Mouse (Mus musculus): Measurements from ENCODE around the gene Ano9. TPM values are rescaled to one million over a fixed set of nuclear protein-coding genes. Genes with fewer than 3 reads are reported as not detected.
A peak's percentile ranks its signal among the peaks of the same experiment; 100 is the strongest.

Ano9 gene
- polyA plus RNA-seq, 1 experiment from 2014 or later = 43.6 TPM

DNA sequence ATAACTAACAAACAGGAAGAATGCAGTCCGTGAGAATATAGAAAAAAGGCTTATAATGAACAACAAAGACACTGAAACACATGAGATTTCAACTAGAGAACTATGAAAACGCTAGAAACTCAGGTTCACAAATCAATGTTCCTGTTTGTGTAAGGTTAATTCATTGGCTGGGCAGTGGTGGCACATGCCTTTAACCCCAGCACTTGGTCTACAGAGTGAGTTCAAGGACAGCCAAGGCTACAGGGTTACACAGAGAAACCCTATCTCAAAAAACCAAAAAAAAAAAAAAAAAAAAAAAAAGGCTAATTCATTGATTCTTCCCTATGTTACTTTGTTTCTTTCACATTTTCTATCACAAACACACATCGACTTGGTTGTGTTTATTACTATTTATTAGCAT is 3.0 kb upstream of the Ano9 start:
- Histone ChIP-seq H3K27me3 (replicated peaks; ENCODE audit: control insufficient read depth, insufficient read depth, low read length) (no peaks in the 10 kb centered on the region), H3K27ac (ENCODE audit: low read length) (peak overlapping the region; percentile 88), H3K9ac (ENCODE audit: low read depth, low read length) (no peak overlapping the region), H3K9me3 (ENCODE audit: control insufficient read depth, low read length) (no peaks in the 10 kb centered on the region), H3K4me1 (ENCODE audit: control insufficient read depth, insufficient read depth, low read length) (peaks cover 9% of the 10 kb centered on the region), H3K36me3 (ENCODE audit: control insufficient read depth, insufficient read depth, low read length) (no peaks in the 10 kb centered on the region), H3K4me2 (ENCODE audit: low read depth, low read length) (no peak overlapping the region), H3K4me3 (ENCODE audit: low read length) (no peak overlapping the region)
- WGBS = 79% methylated on average over 3 of the region's 3 CpGs
- no peak for ATAC-seq

DNA sequence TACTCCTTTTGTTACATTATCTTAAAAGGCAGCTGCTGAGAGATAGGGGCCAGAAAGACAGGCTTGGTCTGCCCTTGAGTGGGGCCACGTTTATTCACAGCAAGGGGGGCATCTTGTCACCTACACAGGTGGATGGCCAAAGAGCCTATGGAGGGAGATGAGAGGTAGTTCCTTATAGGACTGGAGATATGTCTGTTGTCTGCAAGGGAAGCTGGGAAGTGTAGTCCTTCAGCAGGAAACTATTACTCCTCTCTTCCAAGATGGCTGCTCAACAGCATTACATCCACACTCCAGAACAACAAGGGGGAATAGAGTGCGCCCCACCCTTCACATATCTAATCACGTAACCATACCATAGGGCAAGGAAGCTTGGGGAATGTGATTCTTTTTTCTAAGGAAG is 1.9 kb upstream of the Ano9 start:
- no peak overlapping the region for H3K9ac ChIP-seq (ENCODE audit: low read depth, low read length)
- no peak overlapping the region for H3K4me3 ChIP-seq (ENCODE audit: low read length)
- no peak for ATAC-seq
- H3K4me2 ChIP-seq (ENCODE audit: low read depth, low read length) = no peak overlapping the region
- peaks cover 9% of the 10 kb centered on the region for H3K4me1 ChIP-seq (ENCODE audit: control insufficient read depth, insufficient read depth, low read length)
- H3K27ac ChIP-seq (ENCODE audit: low read length) = no peak overlapping the region
- H3K27me3 ChIP-seq (replicated peaks; ENCODE audit: control insufficient read depth, insufficient read depth, low read length) = no peaks in the 10 kb centered on the region
- H3K9me3 ChIP-seq (ENCODE audit: control insufficient read depth, low read length) = no peaks in the 10 kb centered on the region
- 68% methylated on average over 3 of the region's 3 CpGs for WGBS
- H3K36me3 ChIP-seq (ENCODE audit: control insufficient read depth, insufficient read depth, low read length) = no peaks in the 10 kb centered on the region

DNA sequence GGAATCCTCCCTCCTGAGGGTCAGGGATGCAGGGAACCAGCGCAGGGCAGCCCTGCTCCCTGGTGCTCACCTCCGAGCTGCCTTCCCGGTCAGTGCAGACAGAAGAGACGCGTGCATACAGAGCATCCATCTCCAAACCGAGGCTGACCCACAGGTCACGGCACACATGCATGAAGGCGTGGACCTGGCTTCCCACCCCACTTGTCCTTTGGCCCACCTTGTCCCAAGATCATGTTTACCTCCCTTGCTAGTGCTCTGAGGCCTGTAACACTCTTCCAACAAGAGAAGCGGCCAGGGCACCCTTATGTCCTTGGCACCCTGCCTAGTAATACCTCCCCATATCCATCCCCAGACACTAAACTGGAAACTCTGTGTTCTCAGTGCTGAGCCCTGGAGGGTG is 1.7 kb downstream of the Ano9 start:
- H3K27me3 ChIP-seq (replicated peaks; ENCODE audit: control insufficient read depth, insufficient read depth, low read length) = no peaks in the 10 kb centered on the region
- H3K9ac ChIP-seq (ENCODE audit: low read depth, low read length) = 0 out of 2 replicates have a peak overlapping the region, but pooled peaks have one; percentile 4
- H3K27ac ChIP-seq (ENCODE audit: low read length) = no peak overlapping the region
- 87% methylated on average over 9 of the region's 9 CpGs for WGBS
- ATAC-seq = no peak
- peak overlapping the region; percentile 57; the same call in 1 of the 2 replicates for H3K4me2 ChIP-seq (ENCODE audit: low read depth, low read length)
- 0 out of 2 replicates have a peak overlapping the region, but pooled peaks have one; percentile 50 for H3K4me3 ChIP-seq (ENCODE audit: low read length)
- no peaks in the 10 kb centered on the region for H3K4me1 ChIP-seq (ENCODE audit: control insufficient read depth, insufficient read depth, low read length)
- no peaks in the 10 kb centered on the region for H3K9me3 ChIP-seq (ENCODE audit: control insufficient read depth, low read length)
- H3K36me3 ChIP-seq (ENCODE audit: control insufficient read depth, insufficient read depth, low read length) = no peaks in the 10 kb centered on the region

DNA sequence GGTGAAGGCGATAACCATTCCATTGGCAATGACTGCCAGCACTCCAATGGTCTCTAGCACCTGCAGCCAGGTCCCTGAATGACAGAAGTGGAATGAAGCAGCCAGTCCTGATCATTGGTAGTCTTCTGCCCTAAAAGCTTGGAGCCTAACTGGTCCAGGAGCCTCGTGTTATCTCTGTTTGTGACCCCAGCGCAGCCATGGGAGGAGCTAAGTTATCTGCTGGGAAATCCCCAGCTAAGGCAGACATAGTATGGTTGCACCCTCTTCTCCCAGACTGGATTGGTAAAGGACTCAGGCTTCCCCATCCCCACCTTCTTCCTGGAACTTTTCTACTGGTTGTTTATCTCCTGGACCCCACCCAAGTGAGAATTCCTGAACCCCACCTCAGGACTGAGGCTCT is 14.4 kb downstream of the Ano9 start:
- H3K27me3 ChIP-seq (replicated peaks; ENCODE audit: control insufficient read depth, insufficient read depth, low read length) = peaks cover 2% of the 10 kb centered on the region; the same call in 1 of the 2 replicates
- H3K4me3 ChIP-seq (ENCODE audit: low read length) = no peak overlapping the region
- no peaks in the 10 kb centered on the region for H3K9me3 ChIP-seq (ENCODE audit: control insufficient read depth, low read length)
- no peak overlapping the region for H3K4me2 ChIP-seq (ENCODE audit: low read depth, low read length)
- ATAC-seq = no peak
- H3K9ac ChIP-seq (ENCODE audit: low read depth, low read length) = no peak overlapping the region
- H3K4me1 ChIP-seq (ENCODE audit: control insufficient read depth, insufficient read depth, low read length) = peaks cover 5% of the 10 kb centered on the region; the same call in 1 of the 2 replicates
- 63% methylated on average over 3 of the region's 3 CpGs for WGBS
- H3K36me3 ChIP-seq (ENCODE audit: control insufficient read depth, insufficient read depth, low read length) = no peaks in the 10 kb centered on the region
- no peak overlapping the region for H3K27ac ChIP-seq (ENCODE audit: low read length)

DNA sequence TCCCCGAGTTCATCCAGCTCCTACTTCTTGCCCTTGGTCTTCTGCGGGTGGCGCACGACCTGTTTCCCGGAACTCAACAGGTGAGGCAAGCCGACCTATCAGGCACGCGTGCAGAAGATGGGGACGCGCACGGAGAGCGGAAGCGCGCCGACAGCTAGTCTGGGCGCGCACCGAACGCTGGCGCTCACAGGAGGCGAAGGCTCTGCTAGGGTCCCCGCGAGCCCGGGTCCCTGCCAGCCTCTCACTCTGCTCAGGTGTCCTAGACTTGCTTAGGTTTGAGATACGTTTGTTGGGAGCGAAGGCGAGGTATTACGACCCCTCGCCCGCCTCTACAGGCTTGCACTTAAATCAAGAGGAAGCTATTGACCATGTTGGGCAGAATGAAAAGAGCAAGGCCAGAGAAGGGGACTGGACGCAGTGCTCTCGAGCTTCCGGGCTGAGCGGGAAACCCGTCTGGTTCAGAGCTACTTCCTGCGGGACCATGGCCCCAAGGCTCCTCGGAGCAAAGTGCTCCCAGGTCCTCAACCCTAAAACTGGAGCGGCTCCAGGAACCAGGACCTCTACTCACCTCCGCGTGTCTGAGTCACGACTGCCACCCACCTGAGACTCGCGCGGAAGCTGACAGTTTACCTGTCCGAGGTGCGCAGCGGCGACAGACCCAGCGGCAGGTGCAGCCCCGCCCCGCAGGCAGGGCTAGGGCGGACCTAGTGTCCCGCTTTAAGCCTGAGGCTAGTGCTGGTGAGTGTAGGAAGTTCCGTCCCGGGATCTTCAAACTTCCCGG is 17.5 kb downstream of the Ano9 start, which contains the start of gene Sigirr:
Sigirr (minus strand) TSS at position 662 of the 781 bp plus-strand sequence.
- peaks cover 2% of the 10 kb centered on the region; the same call in 1 of the 2 replicates for H3K27me3 ChIP-seq (replicated peaks; ENCODE audit: control insufficient read depth, insufficient read depth, low read length)
- under 1% methylated on average over 56 of the region's 56 CpGs for WGBS
- peak within 1 kb of the TSS; percentile 97 for H3K27ac ChIP-seq (ENCODE audit: low read length)
- H3K4me1 ChIP-seq (ENCODE audit: control insufficient read depth, insufficient read depth, low read length) = peaks cover 16% of the 10 kb centered on the region
- peak within 1 kb of the TSS; percentile 59 for H3K4me3 ChIP-seq (ENCODE audit: low read length)
- ATAC-seq = peak; percentile 88
- no peaks in the 10 kb centered on the region for H3K9me3 ChIP-seq (ENCODE audit: control insufficient read depth, low read length)
- H3K36me3 ChIP-seq (ENCODE audit: control insufficient read depth, insufficient read depth, low read length) = no peaks in the 10 kb centered on the region
- H3K9ac ChIP-seq (ENCODE audit: low read depth, low read length) = peak within 1 kb of the TSS; percentile 77
- H3K4me2 ChIP-seq (ENCODE audit: low read depth, low read length) = peak within 1 kb of the TSS; percentile 83

DNA sequence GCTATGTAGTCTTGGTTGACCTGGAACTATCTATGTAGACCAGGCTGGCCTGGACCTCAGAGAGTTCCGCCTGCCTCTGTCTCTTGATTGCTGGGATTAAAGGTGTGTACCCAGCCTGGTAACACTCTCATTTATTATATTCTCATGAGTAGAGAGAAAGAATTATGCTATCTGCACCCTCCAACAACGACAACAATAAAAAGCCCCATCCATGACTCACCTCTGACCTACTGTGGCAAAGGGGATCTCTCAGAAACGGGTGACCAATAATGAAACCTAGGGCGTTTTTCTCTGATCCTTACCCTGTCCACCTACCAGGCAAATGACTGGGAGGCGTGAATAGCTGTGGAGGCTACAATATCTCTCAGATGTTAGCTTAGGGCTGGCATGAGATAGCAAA is 20.4 kb downstream of the Ano9 start:
- Histone ChIP-seq H3K27me3 (replicated peaks; ENCODE audit: control insufficient read depth, insufficient read depth, low read length) (peaks cover 2% of the 10 kb centered on the region; the same call in 1 of the 2 replicates), H3K27ac (ENCODE audit: low read length) (peak overlapping the region; percentile 2; the same call in 1 of the 2 replicates), H3K4me2 (ENCODE audit: low read depth, low read length) (no peak overlapping the region), H3K9ac (ENCODE audit: low read depth, low read length) (no peak overlapping the region), H3K4me1 (ENCODE audit: control insufficient read depth, insufficient read depth, low read length) (peaks cover 30% of the 10 kb centered on the region), H3K4me3 (ENCODE audit: low read length) (no peak overlapping the region), H3K36me3 (ENCODE audit: control insufficient read depth, insufficient read depth, low read length) (no peaks in the 10 kb centered on the region), H3K9me3 (ENCODE audit: control insufficient read depth, low read length) (no peaks in the 10 kb centered on the region)
- ATAC-seq = no peak
- WGBS = 78% methylated on average over 5 of the region's 5 CpGs

DNA sequence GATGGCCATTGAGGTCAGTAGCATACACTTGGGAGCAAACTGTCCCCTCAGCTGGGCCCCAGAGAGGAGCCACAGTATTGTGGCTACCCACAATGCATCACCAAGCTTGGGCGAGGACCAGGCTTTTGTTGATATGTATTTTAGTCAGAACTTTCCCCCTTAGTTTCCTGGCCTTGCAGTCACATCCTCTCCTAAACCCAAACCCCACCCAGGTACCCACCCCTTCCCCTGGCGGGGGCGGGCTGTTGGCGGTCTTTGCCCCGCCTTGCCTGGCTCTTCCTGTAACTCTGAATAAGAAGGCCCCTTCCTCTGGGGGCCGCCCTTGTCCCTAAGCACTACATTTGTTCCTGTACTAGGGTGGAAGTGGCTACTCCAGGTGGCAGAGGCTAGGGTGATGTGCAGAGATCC is 21.0 kb downstream of the Ano9 start:
- Histone ChIP-seq H3K4me3 (ENCODE audit: low read length) (0 out of 2 replicates have a peak overlapping the region, but pooled peaks have one; percentile 5), H3K9ac (ENCODE audit: low read depth, low read length) (0 out of 2 replicates have a peak overlapping the region, but pooled peaks have one; percentile 14), H3K4me1 (ENCODE audit: control insufficient read depth, insufficient read depth, low read length) (peaks cover 33% of the 10 kb centered on the region), H3K27me3 (replicated peaks; ENCODE audit: control insufficient read depth, insufficient read depth, low read length) (peaks cover 2% of the 10 kb centered on the region; the same call in 1 of the 2 replicates), H3K9me3 (ENCODE audit: control insufficient read depth, low read length) (no peaks in the 10 kb centered on the region), H3K36me3 (ENCODE audit: control insufficient read depth, insufficient read depth, low read length) (no peaks in the 10 kb centered on the region), H3K4me2 (ENCODE audit: low read depth, low read length) (no peak overlapping the region; the same call in 1 of the 2 replicates), H3K27ac (ENCODE audit: low read length) (peak overlapping the region; percentile 2; the same call in 1 of the 2 replicates)
- ATAC-seq = no peak
- 53% methylated on average over 6 of the region's 6 CpGs for WGBS

DNA sequence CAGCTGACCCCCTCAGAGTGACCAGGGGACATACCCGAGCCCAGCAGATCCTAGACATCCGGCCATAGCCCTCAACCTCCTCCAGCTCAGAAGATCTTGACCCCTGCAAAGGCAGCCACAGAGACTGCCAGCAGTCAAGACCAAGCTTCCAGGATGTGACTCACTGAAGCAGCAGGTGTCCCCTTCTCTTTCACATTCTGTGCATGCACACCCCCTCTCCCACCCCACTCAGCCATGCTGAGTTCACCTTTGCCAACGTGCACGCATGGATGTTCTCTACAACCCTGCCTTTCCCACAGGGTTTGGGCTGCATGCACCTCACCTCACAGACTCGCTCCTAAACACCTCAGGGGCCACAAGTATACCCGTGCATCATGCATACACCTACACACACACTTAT is 21.6 kb downstream of the Ano9 start:
- H3K4me1 ChIP-seq (ENCODE audit: control insufficient read depth, insufficient read depth, low read length) = peaks cover 33% of the 10 kb centered on the region
- no peak overlapping the region for H3K27ac ChIP-seq (ENCODE audit: low read length)
- H3K9me3 ChIP-seq (ENCODE audit: control insufficient read depth, low read length) = no peaks in the 10 kb centered on the region
- H3K9ac ChIP-seq (ENCODE audit: low read depth, low read length) = 0 out of 2 replicates have a peak overlapping the region, but pooled peaks have one; percentile 14
- no peak overlapping the region for H3K4me3 ChIP-seq (ENCODE audit: low read length)
- peaks cover 2% of the 10 kb centered on the region; the same call in 1 of the 2 replicates for H3K27me3 ChIP-seq (replicated peaks; ENCODE audit: control insufficient read depth, insufficient read depth, low read length)
- no peaks in the 10 kb centered on the region for H3K36me3 ChIP-seq (ENCODE audit: control insufficient read depth, insufficient read depth, low read length)
- no peak overlapping the region; the same call in 1 of the 2 replicates for H3K4me2 ChIP-seq (ENCODE audit: low read depth, low read length)
- no peak for ATAC-seq
- WGBS = 86% methylated on average over 6 of the region's 6 CpGs

DNA sequence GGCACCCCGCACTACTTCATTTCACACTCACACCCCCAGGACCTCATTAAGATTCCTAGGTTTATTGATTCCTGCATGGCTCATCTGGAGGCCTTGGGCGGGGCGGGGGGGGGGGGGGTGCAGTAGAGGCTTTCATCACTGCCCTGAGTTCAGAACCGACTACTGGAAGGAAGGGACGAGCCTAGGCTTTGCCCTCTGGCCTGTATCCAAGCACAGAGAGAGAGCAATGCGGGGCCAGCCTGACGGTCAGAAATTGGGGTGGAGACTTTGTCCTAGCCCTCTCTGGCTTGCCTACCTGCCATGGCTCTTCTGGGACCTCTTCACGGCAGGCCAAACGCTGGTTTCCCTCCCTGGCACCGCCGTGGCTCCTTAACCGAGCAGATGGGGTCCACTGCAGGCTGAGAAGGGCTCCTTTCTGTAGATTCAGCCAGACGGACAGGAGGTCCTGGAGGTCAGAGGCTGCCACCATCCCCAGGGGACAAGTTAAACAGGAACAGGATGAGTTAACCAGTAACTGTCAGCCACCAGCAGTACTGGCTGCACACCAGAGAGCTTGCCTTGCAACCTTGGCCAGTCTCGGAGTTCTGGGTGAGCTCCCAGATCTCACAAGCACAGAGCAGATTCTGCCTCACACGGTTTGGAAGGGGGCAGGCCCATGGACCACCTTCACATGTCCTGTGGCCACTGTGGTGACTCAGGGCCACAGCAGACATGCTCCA is 23.0 kb downstream of the Ano9 start:
- no peak overlapping the region for H3K4me2 ChIP-seq (ENCODE audit: low read depth, low read length)
- no peak overlapping the region; the same call in 1 of the 2 replicates for H3K27ac ChIP-seq (ENCODE audit: low read length)
- WGBS = 61% methylated on average over 15 of the region's 15 CpGs
- peak overlapping the region; percentile 32 for H3K9ac ChIP-seq (ENCODE audit: low read depth, low read length)
- H3K4me1 ChIP-seq (ENCODE audit: control insufficient read depth, insufficient read depth, low read length) = peaks cover 35% of the 10 kb centered on the region
- ATAC-seq = no peak
- no peaks in the 10 kb centered on the region for H3K27me3 ChIP-seq (replicated peaks; ENCODE audit: control insufficient read depth, insufficient read depth, low read length)
- H3K36me3 ChIP-seq (ENCODE audit: control insufficient read depth, insufficient read depth, low read length) = no peaks in the 10 kb centered on the region
- no peak overlapping the region for H3K4me3 ChIP-seq (ENCODE audit: low read length)
- no peaks in the 10 kb centered on the region for H3K9me3 ChIP-seq (ENCODE audit: control insufficient read depth, low read length)

All from intestine, embryonic 16.5 days (tissue).